In genomic region chr9:15517979-15518378, GRCm38 (mm10) we compare ENCODE assay signal across 14 mouse cellular contexts.
"Had no signal": no experiment of that assay in that cellular context is flagged by ENCODE, and none has a peak within 500 bp of the region (broad histone marks: within the 10 kb centered on the region; RNA-seq: fewer than 3 reads in every experiment).

No protein-coding gene starts in this region.

- H3K36me3 ChIP-seq: kidney, embryonic 15.5 days; limb, embryonic 12.5 days; neural tube, embryonic 12.5 days had no signal

- H3K9ac ChIP-seq: kidney, embryonic 15.5 days; limb, embryonic 12.5 days; liver, embryonic 14.5 days; lung, embryonic 14.5 days; neural tube, embryonic 12.5 days had no signal

- H3K4me3 ChIP-seq: kidney, embryonic 15.5 days; limb, embryonic 12.5 days; neural tube, embryonic 12.5 days had no signal

- H3K9me3 ChIP-seq: kidney, embryonic 15.5 days; limb, embryonic 12.5 days; neural tube, embryonic 12.5 days had no signal

- DNase-seq: kidney, adult 18-20 months; kidney, postnatal 14 days; liver; lung, embryonic 14.5 days; lung, postnatal 14 days; midbrain, embryonic 14.5 days; right cerebral cortex, postnatal 4 days; spleen, adult 18-20 months; thymus, adult 2 months; thymus, postnatal 25 days had no signal

- H3K27ac ChIP-seq: kidney, embryonic 15.5 days; limb, embryonic 12.5 days; liver, embryonic 14.5 days; neural tube, embryonic 12.5 days had no signal

- H3K4me2 ChIP-seq: kidney, embryonic 15.5 days; limb, embryonic 12.5 days; lung, embryonic 14.5 days; neural tube, embryonic 12.5 days had no signal

- H3K27me3 ChIP-seq: kidney, embryonic 15.5 days; limb, embryonic 12.5 days had no signal
